Mouse (Mus musculus) myocyte (in vitro differentiated cells): ENCODE measurements around the gene Gm45799. TPM values are rescaled to one million over a fixed set of nuclear protein-coding genes. Genes with fewer than 3 reads are reported as not detected.

Experiments
- H3K27me3 ChIP-seq: one replicate; pipeline ENCODE4 v1.6.1; 2011; ENCODE audit not compliant: control insufficient read depth, insufficient read depth, insufficient read length
- H3K36me3 ChIP-seq: one replicate; pipeline ENCODE4 v1.6.1; 2011; ENCODE audit not compliant: control insufficient read depth, insufficient read depth
- H3K4me2 ChIP-seq: one replicate; pipeline ENCODE4 v1.6.1; 2011; ENCODE audit warnings: low read depth, control low read depth
- H3K4me3 ChIP-seq: one replicate; pipeline ENCODE4 v1.5.1; 2011; ENCODE audit warnings: mild to moderate bottlenecking, control low read depth, moderate library complexity
- H3K79me2 ChIP-seq: one replicate; pipeline ENCODE4 v1.6.1; 2011; ENCODE audit not compliant: control insufficient read depth, insufficient read depth
- H3ac ChIP-seq: one replicate; pipeline ENCODE4 v1.6.1; 2011; ENCODE audit not compliant: control insufficient read depth, insufficient read length
- CEBPB ChIP-seq: IDR thresholded peaks from 2 replicates; pipeline ENCODE4 v1.6.1; 2011; ENCODE audit warnings: mild to moderate bottlenecking, moderate library complexity; ENCODE audit not compliant: poor library complexity, insufficient read depth, severe bottlenecking
- E2F4 ChIP-seq: IDR thresholded peaks from one replicate; pipeline ENCODE4 v1.6.1; 2011; ENCODE audit warnings: mild to moderate bottlenecking, control low read depth, moderate library complexity; ENCODE audit not compliant: insufficient read depth
- MAX ChIP-seq: IDR thresholded peaks from one replicate; pipeline ENCODE4 v1.6.1; 2011; ENCODE audit warnings: low read depth, mild to moderate bottlenecking, control low read depth
- MYOD1 ChIP-seq, 3 experiments: IDR thresholded peaks; one replicate each; pipeline ENCODE4 v1.6.1; 2011; ENCODE audit warnings: control low read depth in 2 of 3, low read depth in 2 of 3, mild to moderate bottlenecking in 2 of 3, moderate library complexity in 1 of 3; ENCODE audit not compliant: insufficient read length in 2 of 3, control insufficient read depth in 1 of 3
- MYOG ChIP-seq, 3 experiments: IDR thresholded peaks; one replicate each; pipeline ENCODE4 v1.6.1; 2011; ENCODE audit warnings: control low read depth in 2 of 3, low read depth in 2 of 3, mild to moderate bottlenecking in 2 of 3; ENCODE audit not compliant: insufficient read length in 2 of 3, control insufficient read depth in 1 of 3, insufficient read depth in 1 of 3
- POLR2A ChIP-seq: IDR thresholded peaks from one replicate; pipeline ENCODE4 v1.6.1; 2011; ENCODE audit warnings: low read depth, mild to moderate bottlenecking, control low read depth, moderate library complexity; ENCODE audit not compliant: insufficient read length
- POLR2AphosphoS2 ChIP-seq: IDR thresholded peaks from one replicate; pipeline ENCODE4 v1.6.1; 2011; ENCODE audit warnings: low read depth, control low read depth; ENCODE audit not compliant: insufficient read length
- REST ChIP-seq: IDR thresholded peaks from one replicate; pipeline ENCODE4 v1.6.1; 2011; ENCODE audit warnings: mild to moderate bottlenecking, control low read depth, moderate library complexity; ENCODE audit not compliant: insufficient read depth, insufficient read length
- SRF ChIP-seq: IDR thresholded peaks from one replicate; pipeline ENCODE4 v1.6.1; 2011; ENCODE audit warnings: low read depth; ENCODE audit not compliant: control insufficient read depth, insufficient read length
- TCF12 ChIP-seq: IDR thresholded peaks from one replicate; pipeline ENCODE4 v1.6.1; 2011; ENCODE audit warnings: mild to moderate bottlenecking, control low read depth; ENCODE audit not compliant: poor library complexity, insufficient read depth, severe bottlenecking
- TCF3 ChIP-seq: IDR thresholded peaks from one replicate; pipeline ENCODE4 v1.6.1; 2011; ENCODE audit warnings: low read depth, control low read depth; ENCODE audit not compliant: insufficient read length
- USF1 ChIP-seq: IDR thresholded peaks from one replicate; pipeline ENCODE4 v1.6.1; 2011; ENCODE audit warnings: low read depth, mild to moderate bottlenecking, control low read depth, moderate library complexity
- polyA plus RNA-seq: library from polyadenylated mRNA; unstranded; fragments of >200 nt; fragmentation: generic; extraction: Trizol; gene quantifications from one replicate; pipeline ENCODE4 v1.2.1, GENCODE M21; 2012; ENCODE audit warnings: missing spikeins

The Gm45799 gene
- polyA plus RNA-seq, 1 experiment: 56.6 TPM

GRCm38 (mm10) chr7:105633801-105634135 lies 6.6 kb upstream of the Gm45799 start:
- TF ChIP-seq MAX (no peak), E2F4 (no peak), USF1 (no peak), CEBPB (no peak), POLR2A (no peak), MYOG (IDR thresholded peaks at IDR 0.05; ENCODE audit: control insufficient read depth in 1 of 3, insufficient read depth in 1 of 3, insufficient read length in 2 of 3, low read depth in 2 of 3) (no peak), POLR2AphosphoS2 (no peak), REST (no peak), MYOD1 (IDR thresholded peaks at IDR 0.05; ENCODE audit: control insufficient read depth in 1 of 3, insufficient read length in 2 of 3, low read depth in 2 of 3) (no peak)
- peaks cover 4% of the 10 kb centered on the region for H3K36me3 ChIP-seq

DNA sequence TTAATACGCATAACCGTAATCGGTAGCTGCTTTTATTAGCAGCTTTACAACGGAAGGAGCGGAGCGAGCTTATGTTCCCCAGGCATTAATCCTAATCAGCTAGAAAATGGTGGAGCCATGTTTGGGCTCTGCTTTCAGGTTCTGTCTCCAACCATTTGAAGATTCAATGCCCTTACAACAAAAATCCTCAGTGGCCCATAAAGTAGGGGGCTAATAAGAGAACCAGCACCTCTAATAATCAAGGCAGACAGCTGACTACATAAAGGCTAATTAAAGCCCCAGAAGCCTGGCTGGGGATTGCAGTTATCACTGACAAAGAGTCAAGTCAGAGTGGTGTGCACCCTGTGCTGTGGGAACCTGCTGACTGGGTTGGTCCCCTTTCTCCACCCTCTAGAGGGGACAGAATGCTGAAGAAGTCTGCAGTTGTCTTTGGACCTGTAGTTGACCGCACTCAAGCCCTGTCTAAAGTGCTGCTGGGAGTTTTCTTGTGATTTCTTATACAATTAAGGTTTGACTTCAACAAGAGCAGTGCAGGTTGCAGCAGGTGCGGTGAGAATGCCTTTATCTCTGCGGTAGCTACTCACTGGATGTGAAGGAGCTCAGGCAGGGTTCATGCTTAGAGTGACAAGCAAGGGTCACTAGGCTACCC lies 6.0 kb upstream of the Gm45799 start:
- Histone ChIP-seq H3K4me3 (no peak overlapping the region), H3ac (no peak overlapping the region), H3K79me2 (peaks cover 39% of the 10 kb centered on the region), H3K36me3 (peaks cover 4% of the 10 kb centered on the region), H3K27me3 (no peaks in the 10 kb centered on the region), H3K4me2 (no peak overlapping the region)
- no peak for TF ChIP-seq TCF12
- TF ChIP-seq E2F4: no peak
- TF ChIP-seq MAX: no peak
- no peak for TF ChIP-seq TCF3
- TF ChIP-seq REST: no peak
- TF ChIP-seq POLR2A: no peak
- TF ChIP-seq MYOD1 (IDR thresholded peaks at IDR 0.05; ENCODE audit: control insufficient read depth in 1 of 3, insufficient read length in 2 of 3, low read depth in 2 of 3): no peak
- no peak for TF ChIP-seq CEBPB

More at GRCm38 (mm10) chr7:105633801-105634135, 6.6 kb upstream of the Gm45799 start:
- Histone ChIP-seq H3K79me2 (peaks cover 39% of the 10 kb centered on the region), H3K4me2 (peak overlapping the region; percentile 85), H3K4me3 (peak overlapping the region; percentile 76), H3ac (peak overlapping the region; percentile 71), H3K27me3 (no peaks in the 10 kb centered on the region)

- no peaks in the 10 kb centered on the region for H3K27me3 ChIP-seq
- no peak overlapping the region for H3ac ChIP-seq
- TF ChIP-seq TCF3: no peak
- TF ChIP-seq POLR2A: no peak
- no peak for TF ChIP-seq MAX
- TF ChIP-seq E2F4: no peak
- TF ChIP-seq USF1: no peak
- no peak for TF ChIP-seq SRF
- TF ChIP-seq MYOG (IDR thresholded peaks at IDR 0.05; ENCODE audit: control insufficient read depth in 1 of 3, insufficient read depth in 1 of 3, insufficient read length in 2 of 3, low read depth in 2 of 3): no peak
- TF ChIP-seq TCF12: no peak
- TF ChIP-seq REST: no peak
- no peak for TF ChIP-seq MYOD1 (IDR thresholded peaks at IDR 0.05; ENCODE audit: control insufficient read depth in 1 of 3, insufficient read length in 2 of 3, low read depth in 2 of 3)
- TF ChIP-seq POLR2AphosphoS2: no peak
- no peak for TF ChIP-seq CEBPB
- H3K36me3 ChIP-seq: peaks cover 4% of the 10 kb centered on the region
- no peak overlapping the region for H3K4me2 ChIP-seq
- H3K79me2 ChIP-seq: peaks cover 35% of the 10 kb centered on the region
- H3K4me3 ChIP-seq: no peak overlapping the region
Measured at GRCm38 (mm10) chr7:105635726-105636125, 4.6 kb upstream of the Gm45799 start.

GRCm38 (mm10) chr7:105638776-105639175 lies 1.6 kb upstream of the Gm45799 start:
- Histone ChIP-seq H3K4me3 (peak overlapping the region; percentile 96), H3K27me3 (no peaks in the 10 kb centered on the region), H3K79me2 (peaks cover 25% of the 10 kb centered on the region), H3ac (no peak overlapping the region), H3K36me3 (peaks cover 11% of the 10 kb centered on the region), H3K4me2 (peak overlapping the region; percentile 96)
- no peak for TF ChIP-seq REST
- no peak for TF ChIP-seq MYOD1 (IDR thresholded peaks at IDR 0.05; ENCODE audit: control insufficient read depth in 1 of 3, insufficient read length in 2 of 3, low read depth in 2 of 3)
- no peak for TF ChIP-seq POLR2AphosphoS2

DNA sequence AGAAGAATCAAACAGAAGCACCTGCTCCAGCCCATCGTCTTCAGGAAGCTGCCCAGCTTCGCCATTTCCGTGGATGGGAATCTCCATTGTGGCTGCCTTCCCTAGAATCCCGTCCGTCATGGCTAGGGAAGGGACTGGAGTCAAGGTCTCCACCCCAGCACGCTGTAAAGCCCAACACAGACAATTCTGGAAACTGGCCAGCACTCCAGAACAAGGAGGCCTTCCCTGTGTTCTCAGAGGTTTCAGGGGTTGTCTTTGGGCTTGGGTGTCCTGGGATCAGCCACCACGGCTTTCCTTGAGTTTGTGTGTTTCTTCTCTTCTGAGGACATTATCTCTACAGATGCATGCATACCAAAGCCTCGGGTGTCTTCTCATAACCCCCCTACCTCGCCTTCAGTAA lies 1.0 kb upstream of the Gm45799 start:
- H3ac ChIP-seq: peak overlapping the region; percentile 75
- TF ChIP-seq CEBPB (no peak), MYOG (IDR thresholded peaks at IDR 0.05; ENCODE audit: control insufficient read depth in 1 of 3, insufficient read depth in 1 of 3, insufficient read length in 2 of 3, low read depth in 2 of 3) (no peak), POLR2AphosphoS2 (no peak), MAX (no peak), E2F4 (no peak), SRF (no peak), MYOD1 (IDR thresholded peaks at IDR 0.05; ENCODE audit: control insufficient read depth in 1 of 3, insufficient read length in 2 of 3, low read depth in 2 of 3) (no peak), REST (no peak), POLR2A (no peak), TCF12 (no peak), TCF3 (no peak), USF1 (no peak)
- H3K4me2 ChIP-seq: peak overlapping the region; percentile 96
- H3K79me2 ChIP-seq: peaks cover 25% of the 10 kb centered on the region
- peaks cover 13% of the 10 kb centered on the region for H3K36me3 ChIP-seq
- H3K4me3 ChIP-seq: peak overlapping the region; percentile 96
- no peaks in the 10 kb centered on the region for H3K27me3 ChIP-seq
